Mouse (Mus musculus) spleen, adult 2 months (tissue): ENCODE measurements around the gene 1520401A03Rik.

Source experiments
- CTCF ChIP-seq: fragments of 200-500 bp; IDR thresholded peaks from 2 replicates; pipeline ENCODE4 v1.5.1; 2011; ENCODE audit warnings: mild to moderate bottlenecking, inconsistent platforms; ENCODE audit not compliant: insufficient read depth, insufficient read length, insufficient replicate concordance; ENCODE audit errors: extremely low read depth
- POLR2A ChIP-seq: fragments of 200-500 bp; IDR thresholded peaks from 2 replicates; pipeline ENCODE4 v1.6.1; 2011; ENCODE audit warnings: low read depth, low read length, inconsistent platforms

DNA sequence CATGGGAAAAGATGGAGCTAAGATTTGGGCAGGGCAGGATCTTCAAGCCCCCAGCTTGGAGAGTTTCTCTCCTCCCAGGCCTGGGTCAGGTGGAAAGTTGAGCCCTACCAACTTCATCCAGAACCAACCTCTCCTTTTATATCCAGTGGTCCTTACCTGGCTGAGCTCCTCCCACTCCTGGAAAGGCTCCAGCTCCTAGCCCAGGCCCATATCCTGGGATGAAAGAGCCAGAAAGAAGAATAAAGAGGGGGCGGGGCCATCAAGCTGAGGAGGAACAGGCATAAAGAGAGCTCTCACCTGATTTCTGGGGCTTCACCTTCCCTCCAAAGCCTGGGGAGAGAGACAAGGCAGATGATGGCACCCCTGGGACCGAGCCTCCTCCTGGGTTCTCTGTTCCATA, 5.6 kb downstream of the 1520401A03Rik start:
- no peak for TF ChIP-seq POLR2A
- no peak for TF ChIP-seq CTCF
